Mouse (Mus musculus): ENCODE results near the gene Olfr1444. TPM values are rescaled to one million over a fixed set of nuclear protein-coding genes. Genes with fewer than 3 reads are reported as not detected.
A peak's percentile ranks its signal among the peaks of the same experiment; 100 is the strongest.

Gene Olfr1444
- total and polyA plus RNA-seq, 2 experiments = not detected

DNA sequence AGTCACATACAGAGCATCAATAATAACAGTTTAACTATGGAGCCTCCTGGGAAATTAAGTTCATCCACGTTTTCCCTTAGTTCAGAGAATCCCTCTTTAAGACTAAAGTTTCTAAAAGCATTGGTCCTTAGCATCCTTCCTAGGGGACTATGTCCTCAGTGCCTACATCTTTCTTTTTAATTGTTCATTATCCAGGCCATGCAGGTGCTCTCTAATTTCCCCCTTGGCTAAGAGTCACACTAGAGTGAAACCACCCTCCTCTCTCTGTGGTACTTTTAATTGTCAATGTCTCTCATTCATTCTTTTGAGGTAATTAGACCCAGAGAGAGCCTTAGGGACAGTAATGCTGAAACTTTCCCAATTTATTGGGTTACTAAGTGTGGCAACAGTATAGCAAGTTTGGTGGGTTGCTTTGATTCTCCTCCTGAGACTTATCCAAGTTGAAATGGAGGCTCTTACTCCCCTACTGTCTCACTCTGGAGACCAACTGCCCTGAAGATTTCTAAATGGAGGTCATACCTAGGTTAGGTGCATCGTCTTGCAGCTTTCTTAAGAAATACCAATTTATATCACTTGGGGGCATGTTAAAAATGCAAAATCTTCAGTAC lies 26.2 kb upstream of the Olfr1444 start:
- 81% methylated on average over 2 of the region's 2 CpGs for WGBS
- H3K9ac ChIP-seq (ENCODE audit: low read depth, low read length) = no peak overlapping the region
- H3K79me2 ChIP-seq (ENCODE audit: control insufficient read depth, insufficient read depth, low read length) = no peaks in the 10 kb centered on the region
- TF ChIP-seq CTCF (IDR thresholded peaks at IDR 0.05; ENCODE audit: low read depth, low read length) = no peak
- no peak for TF ChIP-seq POLR2A (IDR thresholded peaks at IDR 0.05; ENCODE audit: extremely low read depth, insufficient read depth, low read length)
- no peaks in the 10 kb centered on the region for H3K4me1 ChIP-seq (ENCODE audit: control insufficient read depth, insufficient read depth, low read length)
- H3K36me3 ChIP-seq (ENCODE audit: control insufficient read depth, insufficient read depth, low read length) = no peaks in the 10 kb centered on the region
- no peak overlapping the region for H3K4me3 ChIP-seq (ENCODE audit: insufficient read depth, low read depth, low read length)
- no peak for DNase-seq (ENCODE audit: extremely low read depth, low read depth, low spot score)
- H3K27ac ChIP-seq (replicated peaks; ENCODE audit: insufficient read depth, low read depth, low read length) = no peak overlapping the region
- H3K27me3 ChIP-seq (ENCODE audit: control insufficient read depth, insufficient read depth, low read length) = no peaks in the 10 kb centered on the region

- Histone ChIP-seq H3K4me3 (ENCODE audit: insufficient read depth, low read depth, low read length) (no peak overlapping the region), H3K27ac (replicated peaks; ENCODE audit: insufficient read depth, low read depth, low read length) (no peak overlapping the region), H3K4me1 (ENCODE audit: control insufficient read depth, insufficient read depth, low read length) (no peaks in the 10 kb centered on the region), H3K79me2 (ENCODE audit: control insufficient read depth, insufficient read depth, low read length) (no peaks in the 10 kb centered on the region), H3K27me3 (ENCODE audit: control insufficient read depth, insufficient read depth, low read length) (no peaks in the 10 kb centered on the region), H3K36me3 (ENCODE audit: control insufficient read depth, insufficient read depth, low read length) (no peaks in the 10 kb centered on the region), H3K9ac (ENCODE audit: low read depth, low read length) (no peak overlapping the region)
- DNase-seq (ENCODE audit: extremely low read depth, low read depth, low spot score) = no peak
- no peak for TF ChIP-seq CTCF (IDR thresholded peaks at IDR 0.05; ENCODE audit: low read depth, low read length)
- no peak for TF ChIP-seq POLR2A (IDR thresholded peaks at IDR 0.05; ENCODE audit: extremely low read depth, insufficient read depth, low read length)
- WGBS = 76% methylated on average over 1 of the region's 1 CpGs
These were observed 25.5 kb upstream of the Olfr1444 start for GRCm38 (mm10) chr19:12831559-12831958.

- no peak for TF ChIP-seq POLR2A (IDR thresholded peaks at IDR 0.05; ENCODE audit: extremely low read depth, insufficient read depth, low read length)
- no peak for TF ChIP-seq CTCF (IDR thresholded peaks at IDR 0.05; ENCODE audit: low read depth, low read length)
- Histone ChIP-seq H3K79me2 (ENCODE audit: control insufficient read depth, insufficient read depth, low read length) (no peaks in the 10 kb centered on the region), H3K36me3 (ENCODE audit: control insufficient read depth, insufficient read depth, low read length) (no peaks in the 10 kb centered on the region), H3K4me1 (ENCODE audit: control insufficient read depth, insufficient read depth, low read length) (no peaks in the 10 kb centered on the region), H3K27ac (replicated peaks; ENCODE audit: insufficient read depth, low read depth, low read length) (no peak overlapping the region), H3K9ac (ENCODE audit: low read depth, low read length) (no peak overlapping the region), H3K27me3 (ENCODE audit: control insufficient read depth, insufficient read depth, low read length) (no peaks in the 10 kb centered on the region), H3K4me3 (ENCODE audit: insufficient read depth, low read depth, low read length) (no peak overlapping the region)
- DNase-seq (ENCODE audit: extremely low read depth, low read depth, low spot score) = peak; percentile 36
- 76% methylated on average over 3 of the region's 3 CpGs for WGBS
These were observed 23.5 kb upstream of the Olfr1444 start for GRCm38 (mm10) chr19:12833625-12834024.

DNA sequence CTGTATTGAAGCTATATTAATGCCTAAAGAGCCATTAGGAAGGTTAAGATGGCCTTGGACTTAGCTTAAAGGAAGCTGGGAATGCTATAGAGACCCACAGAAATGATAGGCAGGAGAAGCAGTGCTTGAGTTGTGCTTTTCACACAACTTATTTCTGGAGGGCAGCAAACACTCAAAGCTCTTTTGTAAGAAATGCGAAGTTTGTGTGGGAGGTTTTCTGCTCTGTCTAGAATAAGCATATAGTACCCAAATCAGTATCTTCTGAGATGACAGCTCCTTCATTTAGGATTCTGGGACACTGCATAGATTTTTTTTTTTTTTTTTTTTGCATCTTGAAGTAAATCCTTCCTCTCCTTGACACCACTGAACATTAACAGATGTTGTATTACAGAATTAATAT lies 18.6 kb upstream of the Olfr1444 start:
- WGBS = 91% methylated on average over 1 of the region's 1 CpGs
- no peak for DNase-seq (ENCODE audit: extremely low read depth, low read depth, low spot score)

DNA sequence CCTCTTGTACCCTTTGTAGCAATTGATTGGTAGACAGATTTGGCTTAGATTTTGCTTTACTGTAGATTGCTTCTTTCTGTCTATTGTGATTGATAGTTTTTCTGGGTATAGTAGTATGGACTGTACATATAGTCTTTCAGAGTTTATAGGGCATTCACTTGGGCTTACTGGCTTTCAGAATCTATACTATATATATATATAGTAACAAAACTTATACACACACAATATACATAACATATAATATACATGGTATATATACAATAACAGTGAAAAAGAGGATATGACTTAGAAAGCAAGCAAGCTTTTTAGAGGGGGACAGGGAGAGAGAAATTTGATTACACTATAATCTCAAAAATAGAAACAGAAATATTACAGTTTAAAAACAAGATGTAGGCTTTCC lies 10.7 kb upstream of the Olfr1444 start, which contains the start of gene Gm5244:
Gene Gm5244 (plus strand): TSS at position 301 of the 400 bp plus-strand sequence.
- H3K4me3 ChIP-seq (ENCODE audit: insufficient read depth, low read depth, low read length) = no peak within 1 kb of the TSS
- no peak within 1 kb of the TSS for H3K9ac ChIP-seq (ENCODE audit: low read depth, low read length)
- no peaks in the 10 kb centered on the region for H3K27me3 ChIP-seq (ENCODE audit: control insufficient read depth, insufficient read depth, low read length)
- H3K36me3 ChIP-seq (ENCODE audit: control insufficient read depth, insufficient read depth, low read length) = no peaks in the 10 kb centered on the region
- H3K27ac ChIP-seq (replicated peaks; ENCODE audit: insufficient read depth, low read depth, low read length) = no peak within 1 kb of the TSS
- no peaks in the 10 kb centered on the region for H3K79me2 ChIP-seq (ENCODE audit: control insufficient read depth, insufficient read depth, low read length)
- no peak for DNase-seq (ENCODE audit: extremely low read depth, low read depth, low spot score)
- H3K4me1 ChIP-seq (ENCODE audit: control insufficient read depth, insufficient read depth, low read length) = no peaks in the 10 kb centered on the region
- TF ChIP-seq CTCF (IDR thresholded peaks at IDR 0.05; ENCODE audit: low read depth, low read length) (no peak), POLR2A (IDR thresholded peaks at IDR 0.05; ENCODE audit: extremely low read depth, insufficient read depth, low read length) (no peak)

More for the DNA sequence above, 18.6 kb upstream of the Olfr1444 start:
- Histone ChIP-seq H3K9ac (ENCODE audit: low read depth, low read length) (no peak overlapping the region), H3K4me1 (ENCODE audit: control insufficient read depth, insufficient read depth, low read length) (no peaks in the 10 kb centered on the region), H3K4me3 (ENCODE audit: insufficient read depth, low read depth, low read length) (no peak overlapping the region), H3K79me2 (ENCODE audit: control insufficient read depth, insufficient read depth, low read length) (no peaks in the 10 kb centered on the region), H3K27me3 (ENCODE audit: control insufficient read depth, insufficient read depth, low read length) (no peaks in the 10 kb centered on the region), H3K27ac (replicated peaks; ENCODE audit: insufficient read depth, low read depth, low read length) (no peak overlapping the region), H3K36me3 (ENCODE audit: control insufficient read depth, insufficient read depth, low read length) (no peaks in the 10 kb centered on the region)
- TF ChIP-seq POLR2A (IDR thresholded peaks at IDR 0.05; ENCODE audit: extremely low read depth, insufficient read depth, low read length) = no peak
- TF ChIP-seq CTCF (IDR thresholded peaks at IDR 0.05; ENCODE audit: low read depth, low read length) = no peak

DNA sequence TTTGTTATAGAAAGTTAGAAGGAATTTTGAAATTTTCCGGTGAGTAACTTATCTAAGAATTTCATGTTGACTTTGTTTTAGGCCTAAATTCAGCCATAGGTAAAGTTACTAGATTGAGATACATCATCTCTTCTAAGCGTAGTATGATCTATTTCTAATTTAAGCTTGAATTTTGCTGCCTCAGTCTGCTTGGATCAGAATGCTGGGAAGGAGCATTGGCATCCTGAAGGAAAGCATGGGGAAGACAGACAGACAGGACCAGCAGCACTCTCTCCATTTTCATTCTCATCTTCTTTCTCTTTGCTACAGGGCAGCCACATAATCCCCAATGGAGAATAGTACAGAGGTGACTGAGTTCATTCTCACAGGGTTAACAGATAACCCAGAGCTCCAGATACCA lies 26.5 kb downstream of the Olfr1444 start, which contains the start of gene Olfr1445:
Gene Olfr1445 (plus strand): TSS at position 301 of the 400 bp plus-strand sequence.
- Histone ChIP-seq H3K79me2 (ENCODE audit: control insufficient read depth, insufficient read depth, low read length) (no peaks in the 10 kb centered on the region), H3K27ac (replicated peaks; ENCODE audit: insufficient read depth, low read depth, low read length) (no peak within 1 kb of the TSS), H3K4me1 (ENCODE audit: control insufficient read depth, insufficient read depth, low read length) (no peaks in the 10 kb centered on the region), H3K9ac (ENCODE audit: low read depth, low read length) (no peak within 1 kb of the TSS), H3K27me3 (ENCODE audit: control insufficient read depth, insufficient read depth, low read length) (no peaks in the 10 kb centered on the region), H3K36me3 (ENCODE audit: control insufficient read depth, insufficient read depth, low read length) (no peaks in the 10 kb centered on the region), H3K4me3 (ENCODE audit: insufficient read depth, low read depth, low read length) (no peak within 1 kb of the TSS)
- no peak for DNase-seq (ENCODE audit: extremely low read depth, low read depth, low spot score)
- no peak for TF ChIP-seq POLR2A (IDR thresholded peaks at IDR 0.05; ENCODE audit: extremely low read depth, insufficient read depth, low read length)
- TF ChIP-seq CTCF (IDR thresholded peaks at IDR 0.05; ENCODE audit: low read depth, low read length) = no peak
- 79% methylated on average over 2 of the region's 2 CpGs for WGBS
